Mouse (Mus musculus) olfactory bulb, adult 2 months (tissue): ENCODE results near the gene Timp3. TPM values are rescaled to one million over a fixed set of nuclear protein-coding genes. Genes with fewer than 3 reads are reported as not detected.

Experiments
- H3K27ac ChIP-seq: fragments of 200-500 bp; 2 replicates; pipeline ENCODE4 v1.5.1; 2012; ENCODE audit warnings: low read depth, low read length; ENCODE audit not compliant: insufficient read depth
- H3K4me1 ChIP-seq: fragments of 200-500 bp; 2 replicates; pipeline ENCODE4 v1.6.1; 2012; ENCODE audit warnings: low read length; ENCODE audit not compliant: control insufficient read depth, insufficient read depth
- H3K4me3 ChIP-seq: fragments of 200-500 bp; 2 replicates; pipeline ENCODE4 v1.5.1; 2012; ENCODE audit warnings: mild to moderate bottlenecking, low read depth, low read length, moderate library complexity; ENCODE audit not compliant: insufficient read depth
- CTCF ChIP-seq: fragments of 200-500 bp; IDR thresholded peaks from 2 replicates; pipeline ENCODE4 v1.5.1; 2012; ENCODE audit warnings: low read depth, mild to moderate bottlenecking, low read length, moderate library complexity; ENCODE audit not compliant: insufficient read depth
- POLR2A ChIP-seq: fragments of 200-500 bp; IDR thresholded peaks from 2 replicates; pipeline ENCODE4 v1.6.1; 2012; ENCODE audit warnings: mild to moderate bottlenecking, low read depth, low read length, moderate library complexity; ENCODE audit not compliant: insufficient read depth
- WGBS: fragments of 180-500 bp; shearing (Covaris S2); methylation state at CpG from one replicate; pipeline ENCODE4 v1.1.7; 2018; 5-methylcytosine and 5-hydroxymethylcytosine counted together
- polyA plus RNA-seq: library from polyadenylated mRNA; stranded (reverse); fragments of >200 nt; gene quantifications from 2 replicates; pipeline ENCODE4 v1.2.4, GENCODE M21; 2012; ENCODE audit warnings: low replicate concordance; ENCODE audit not compliant: missing spikeins, insufficient read depth, insufficient read length

Timp3 gene
- polyA plus RNA-seq, 1 experiment: 64.3 TPM

DNA sequence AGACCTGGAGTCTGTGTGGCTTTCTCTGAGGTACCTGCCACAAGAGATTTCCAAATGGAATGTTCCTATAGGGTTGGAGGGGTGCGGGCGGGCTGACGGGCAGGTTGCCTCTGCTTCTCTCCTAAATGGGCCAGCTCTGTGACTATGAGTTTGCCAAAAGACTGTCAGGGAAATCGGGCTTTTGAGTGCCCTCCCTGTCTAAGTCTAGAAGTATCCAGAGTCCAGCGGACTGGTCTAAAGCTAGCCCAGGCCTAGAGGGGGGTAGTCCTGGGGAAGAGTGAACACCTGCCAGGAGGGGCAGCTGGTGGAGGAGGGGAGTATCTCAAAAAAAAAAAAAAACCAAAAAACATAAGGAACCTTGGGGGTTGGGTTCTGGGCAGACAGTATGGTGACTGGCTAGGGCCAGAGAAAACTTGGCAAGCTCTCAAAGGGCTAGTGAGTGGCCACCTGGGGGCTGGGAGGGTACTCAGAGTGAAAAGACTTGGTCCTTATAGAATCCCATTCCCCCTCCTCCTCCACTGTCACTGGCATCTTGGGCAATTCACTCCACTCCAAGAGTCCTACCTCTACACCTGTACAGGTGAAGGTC is 18.5 kb downstream of the Timp3 start:
- 73% methylated on average over 5 of the region's 5 CpGs for WGBS
- Histone ChIP-seq H3K27ac (no peak overlapping the region), H3K4me1 (peaks cover 15% of the 10 kb centered on the region), H3K4me3 (no peak overlapping the region)
- TF ChIP-seq CTCF: no peak
- no peak for TF ChIP-seq POLR2A

DNA sequence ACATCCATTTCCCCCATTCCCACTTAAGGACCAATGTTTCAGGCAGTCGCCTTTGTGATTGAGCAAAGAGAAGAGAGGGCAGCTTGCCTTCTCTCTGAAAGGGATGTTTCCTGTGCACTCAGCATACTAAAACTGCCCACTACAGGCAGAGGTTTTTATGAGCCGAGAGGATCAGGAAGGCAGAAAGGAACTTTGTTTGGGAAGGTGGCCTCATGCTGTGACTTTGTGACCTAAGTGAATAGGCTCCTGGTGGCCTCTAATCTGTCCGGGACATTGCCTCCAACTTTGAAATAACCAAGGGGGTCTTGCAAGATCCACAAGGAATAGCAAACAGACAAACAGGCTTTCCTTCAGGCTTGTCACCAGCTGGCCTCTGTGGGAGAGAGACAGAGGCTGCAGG is 19.4 kb downstream of the Timp3 start:
- Histone ChIP-seq H3K4me3 (no peak overlapping the region), H3K4me1 (peaks cover 15% of the 10 kb centered on the region), H3K27ac (no peak overlapping the region)
- WGBS: 56% methylated on average over 3 of the region's 3 CpGs
- no peak for TF ChIP-seq CTCF

DNA sequence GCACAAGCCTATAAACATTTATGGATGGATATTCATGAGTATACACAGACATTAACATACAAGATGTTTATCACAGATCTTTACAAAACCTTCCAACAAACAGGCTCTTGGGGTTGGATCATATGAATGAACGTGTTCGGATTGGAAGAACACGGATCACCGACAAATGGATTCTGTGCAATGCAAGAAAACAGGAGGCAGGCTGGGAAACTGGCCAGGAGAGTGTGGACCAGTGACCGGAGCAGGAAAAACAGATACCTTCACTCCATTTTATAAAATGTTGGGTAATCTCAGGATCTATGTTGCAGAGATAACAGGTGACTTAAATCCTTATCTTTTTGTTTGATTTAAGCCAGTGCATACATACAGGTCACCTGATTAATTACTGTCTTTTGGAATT is 20.0 kb downstream of the Timp3 start:
- TF ChIP-seq POLR2A (no peak), CTCF (no peak)
- no peak overlapping the region for H3K4me3 ChIP-seq
- peaks cover 15% of the 10 kb centered on the region for H3K4me1 ChIP-seq
- H3K27ac ChIP-seq: no peak overlapping the region
- 72% methylated on average over 5 of the region's 5 CpGs for WGBS

DNA sequence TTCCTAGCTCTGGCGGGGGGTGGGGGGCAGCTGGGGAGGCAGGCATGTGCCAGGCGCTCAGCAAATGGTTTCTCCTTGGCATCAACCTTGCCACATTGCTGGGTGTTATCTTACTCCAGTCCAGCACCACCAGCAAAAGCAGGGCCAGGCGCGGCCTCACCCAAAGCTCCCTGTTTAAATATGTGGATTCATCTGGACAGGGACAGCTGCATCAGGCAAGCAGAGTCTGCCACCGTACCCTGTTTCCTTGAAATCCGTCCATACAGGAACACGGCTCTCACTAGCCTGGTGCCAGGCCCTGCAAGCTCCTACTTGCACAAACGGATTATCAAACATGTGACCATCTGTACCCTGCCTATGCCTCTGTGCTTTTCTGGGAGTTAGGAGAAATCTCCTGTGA is 21.0 kb downstream of the Timp3 start:
- no peak for TF ChIP-seq CTCF
- no peak for TF ChIP-seq POLR2A
- H3K27ac ChIP-seq: no peak overlapping the region
- no peak overlapping the region for H3K4me3 ChIP-seq
- 75% methylated on average over 8 of the region's 8 CpGs for WGBS
- H3K4me1 ChIP-seq: peaks cover 15% of the 10 kb centered on the region

DNA sequence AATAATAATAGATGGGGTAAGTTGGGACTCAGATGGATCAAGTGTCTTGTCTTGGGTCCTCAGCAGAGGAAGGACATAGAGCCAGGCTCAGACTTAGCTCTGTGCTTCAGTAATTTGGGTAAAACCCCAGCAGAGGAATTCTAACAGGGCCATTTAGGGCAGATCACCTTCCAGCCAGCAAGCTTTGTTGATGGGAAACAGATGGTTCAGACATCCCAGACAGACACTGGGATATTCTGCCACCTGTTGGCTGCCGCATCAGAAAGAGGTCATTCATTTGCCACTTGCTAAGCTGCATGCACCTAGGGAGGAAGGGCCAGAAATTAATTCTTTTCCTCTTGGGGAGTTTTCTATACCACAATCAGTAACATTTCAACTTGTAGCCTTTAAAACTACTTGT is 21.8 kb downstream of the Timp3 start:
- no peak overlapping the region for H3K4me3 ChIP-seq
- 84% methylated on average over 1 of the region's 1 CpGs for WGBS
- H3K27ac ChIP-seq: no peak overlapping the region

DNA sequence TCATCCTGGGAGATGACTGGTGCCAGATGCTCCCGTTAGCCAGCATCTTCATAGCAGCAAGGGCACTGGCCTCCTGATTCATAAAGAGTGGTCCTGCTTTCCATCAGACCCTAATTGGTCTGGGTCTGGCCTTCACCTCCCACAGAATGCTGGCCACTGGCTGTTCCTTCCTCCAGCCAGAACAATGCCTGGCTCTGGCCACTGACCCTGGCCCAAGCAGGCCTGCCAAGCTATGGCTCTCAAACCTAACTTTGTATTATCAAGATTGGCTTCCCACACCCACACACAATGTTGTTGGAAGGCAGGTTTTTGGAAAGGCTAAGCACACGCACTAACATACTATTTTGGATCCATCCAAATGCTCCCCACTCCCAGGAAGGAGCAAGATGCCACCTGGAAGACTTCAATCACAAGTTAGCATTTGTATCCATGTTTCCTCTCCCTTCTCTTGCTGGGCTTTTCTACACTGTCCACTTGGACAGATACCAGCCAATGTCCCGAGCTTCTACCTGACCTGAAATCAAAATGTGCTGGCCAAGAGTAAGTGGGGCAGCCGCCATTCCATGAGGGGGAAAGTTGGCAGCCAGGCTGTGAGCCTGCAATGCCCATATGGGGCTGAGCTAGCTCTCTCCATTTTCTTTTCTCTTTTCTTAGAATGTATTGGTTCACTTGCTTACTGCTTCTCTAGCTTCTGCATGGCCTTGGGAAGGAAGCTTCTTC is 23.3 kb downstream of the Timp3 start:
- no peak overlapping the region for H3K27ac ChIP-seq
- H3K4me1 ChIP-seq: peaks cover 14% of the 10 kb centered on the region
- TF ChIP-seq POLR2A (no peak), CTCF (no peak)
- 60% methylated on average over 4 of the region's 4 CpGs for WGBS
- no peak overlapping the region for H3K4me3 ChIP-seq

More for the DNA sequence above, 21.8 kb downstream of the Timp3 start:
- H3K4me1 ChIP-seq: peaks cover 15% of the 10 kb centered on the region
- TF ChIP-seq CTCF (no peak), POLR2A (no peak)

DNA sequence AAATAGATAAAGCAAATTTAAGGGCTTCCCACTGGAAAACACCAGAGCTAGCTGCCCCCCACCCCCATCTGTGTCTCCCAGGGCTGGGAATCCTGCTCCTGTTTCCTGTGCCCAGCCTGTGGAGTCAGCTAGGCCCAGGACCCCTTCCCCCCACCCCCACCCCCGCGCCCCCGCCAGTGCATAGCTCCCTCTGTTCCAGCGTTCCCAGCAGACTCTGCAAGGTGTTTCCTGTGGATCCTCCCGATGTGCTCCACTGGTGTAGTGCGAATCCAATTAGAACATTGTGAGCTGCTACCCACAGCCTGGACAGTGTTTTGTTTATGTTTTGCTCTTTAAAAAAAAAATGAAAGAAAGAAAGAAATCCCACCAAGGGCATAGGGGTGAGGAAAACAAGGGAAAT is 25.1 kb downstream of the Timp3 start:
- no peak for TF ChIP-seq POLR2A
- no peak for TF ChIP-seq CTCF
- WGBS: 40% methylated on average over 6 of the region's 6 CpGs
- no peak overlapping the region for H3K27ac ChIP-seq
- peaks cover 14% of the 10 kb centered on the region for H3K4me1 ChIP-seq
- H3K4me3 ChIP-seq: no peak overlapping the region

DNA sequence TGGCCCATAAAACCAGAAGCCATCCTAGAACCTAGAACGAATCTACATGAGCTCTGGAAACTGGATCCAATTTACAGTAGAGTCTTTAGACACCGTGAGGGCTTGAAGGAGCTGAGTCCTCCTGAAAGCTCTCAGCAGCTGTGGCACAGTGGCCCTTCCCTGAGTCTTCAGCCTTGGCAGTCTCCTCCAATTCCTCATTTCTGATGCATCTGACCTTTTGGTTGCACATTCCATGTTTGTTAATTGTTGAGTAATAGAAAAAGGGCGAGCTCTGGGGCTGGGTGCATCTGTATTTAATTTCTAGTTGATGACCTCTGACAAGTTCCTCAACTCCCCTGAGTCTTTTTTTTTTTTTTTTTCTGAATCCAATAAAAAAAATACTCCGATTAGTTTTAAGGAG is 28.0 kb downstream of the Timp3 start:
- Histone ChIP-seq H3K4me1 (peaks cover 17% of the 10 kb centered on the region), H3K4me3 (no peak overlapping the region), H3K27ac (no peak overlapping the region)
- TF ChIP-seq CTCF: no peak
- no peak for TF ChIP-seq POLR2A
- 85% methylated on average over 4 of the region's 4 CpGs for WGBS

DNA sequence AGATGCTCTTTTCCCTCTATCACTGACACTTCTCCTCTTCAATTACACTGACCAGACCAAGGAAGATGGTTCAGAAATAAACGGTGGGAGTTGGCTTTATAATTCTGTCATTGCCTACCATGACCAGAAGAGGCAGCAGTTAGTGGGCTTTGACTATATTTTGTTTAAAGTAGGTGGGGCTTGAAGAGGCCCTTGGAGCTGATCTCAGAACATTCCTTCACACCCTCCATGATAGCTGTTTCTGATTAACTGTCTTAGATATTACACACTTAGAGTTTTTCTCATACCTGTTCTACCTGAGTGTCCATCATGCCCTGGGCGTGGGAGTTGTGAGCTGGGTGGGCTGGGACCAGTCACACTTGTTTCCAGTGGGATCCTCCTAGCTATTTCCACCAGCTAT is 28.5 kb downstream of the Timp3 start:
- Histone ChIP-seq H3K27ac (no peak overlapping the region), H3K4me1 (peaks cover 14% of the 10 kb centered on the region), H3K4me3 (no peak overlapping the region)
- WGBS: 81% methylated on average over 2 of the region's 2 CpGs
- TF ChIP-seq POLR2A (no peak), CTCF (no peak)

DNA sequence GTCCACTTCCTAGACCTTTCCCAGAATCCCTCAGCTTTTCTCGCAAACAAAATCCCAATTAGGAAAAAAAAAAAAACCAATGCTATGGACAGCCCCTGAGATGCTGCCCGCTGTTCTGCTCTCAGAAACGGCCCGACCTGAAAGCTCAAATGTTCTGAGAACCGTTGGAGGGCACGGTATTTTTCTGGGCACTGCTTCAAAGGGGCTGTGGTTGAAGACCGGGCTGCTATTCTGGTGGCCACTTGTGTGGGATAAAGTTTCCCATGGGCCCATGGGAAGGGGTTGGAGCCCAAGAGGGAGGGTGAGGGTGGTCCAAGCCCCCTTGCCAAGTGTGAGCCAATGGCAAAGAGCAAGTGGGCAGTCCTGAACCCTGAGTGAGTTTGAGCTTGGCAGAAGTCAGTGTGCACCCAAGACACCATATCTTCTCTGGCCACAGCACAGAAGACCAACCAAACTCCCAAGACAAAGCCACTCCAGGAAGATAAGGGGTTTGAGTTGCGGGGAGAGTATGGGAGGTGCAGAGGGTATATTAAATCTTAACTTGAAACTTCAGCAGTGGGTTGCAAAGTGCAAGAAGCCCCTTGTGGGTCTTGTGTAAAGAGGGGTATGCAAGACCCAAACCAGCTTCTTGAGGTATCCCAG is 29.2 kb downstream of the Timp3 start:
- no peak overlapping the region for H3K27ac ChIP-seq
- TF ChIP-seq CTCF: no peak
- TF ChIP-seq POLR2A: no peak
- peaks cover 14% of the 10 kb centered on the region for H3K4me1 ChIP-seq
- H3K4me3 ChIP-seq: no peak overlapping the region
- WGBS: 53% methylated on average over 8 of the region's 8 CpGs
